Mouse (Mus musculus) left cerebral cortex, adult 8-10 months (tissue): ENCODE results near the gene Hmgcs1. TPM values are rescaled to one million over a fixed set of nuclear protein-coding genes. Genes with fewer than 3 reads are reported as not detected.
"Not testable (repeated sequence)": the region's sequence is repeated elsewhere in the genome, so short reads cannot be mapped to it uniquely, and the experiment has no call there.

ENCODE experiments used
- DNase-seq, 2 experiments: peaks; one replicate each; pipeline ENCODE4 v3.0.0; 2022; ENCODE audit warnings: low spot score in 2 of 2
- total RNA-seq, 4 experiments: library from RNA; stranded (reverse); gene quantifications; 2 replicates each; pipeline ENCODE4 v1.2.4; 2022

Gene Hmgcs1
- 100 to 1,000 TPM; 247 to 305 (median 289) TPM for total RNA-seq

DNA sequence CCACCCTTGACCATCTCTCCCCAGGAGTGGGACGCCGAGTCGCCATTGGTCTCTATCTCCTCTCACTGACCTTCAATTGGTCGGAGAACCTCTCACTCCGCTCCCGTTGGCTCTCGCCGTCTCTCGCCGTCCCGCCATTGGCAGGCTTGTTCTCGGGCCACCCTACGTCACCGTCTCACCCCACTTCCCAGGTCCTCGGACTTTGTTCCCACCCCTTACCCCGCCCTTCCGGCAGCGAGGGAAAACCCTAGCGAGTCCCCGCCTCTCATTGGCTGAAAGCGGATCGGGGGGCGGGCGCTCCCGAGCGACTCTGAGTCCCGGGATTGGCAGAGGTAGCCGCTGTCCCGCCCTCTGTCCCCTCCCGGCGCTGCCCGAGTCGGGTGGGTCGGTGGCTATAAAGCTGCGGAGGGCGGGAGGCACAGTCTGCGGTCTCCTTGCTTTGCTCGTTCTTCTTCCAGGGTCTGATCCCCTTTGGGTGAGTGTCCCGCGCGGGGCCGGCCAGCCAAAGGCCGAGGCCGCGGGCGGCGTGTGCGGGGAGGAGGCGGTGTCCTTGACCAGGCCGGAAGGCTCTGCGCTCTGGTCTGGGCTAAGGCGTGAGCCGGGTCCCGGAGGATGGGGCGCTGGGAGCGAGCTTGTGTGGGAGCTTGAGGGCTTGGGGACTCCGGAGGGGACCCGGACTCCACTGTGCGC lies at the start of gene Hmgcs1:
Gene Hmgcs1 (plus strand): TSS at position 341 of the 690 bp plus-strand sequence.
- DNase-seq = peak; percentile 90 to 100

DNA sequence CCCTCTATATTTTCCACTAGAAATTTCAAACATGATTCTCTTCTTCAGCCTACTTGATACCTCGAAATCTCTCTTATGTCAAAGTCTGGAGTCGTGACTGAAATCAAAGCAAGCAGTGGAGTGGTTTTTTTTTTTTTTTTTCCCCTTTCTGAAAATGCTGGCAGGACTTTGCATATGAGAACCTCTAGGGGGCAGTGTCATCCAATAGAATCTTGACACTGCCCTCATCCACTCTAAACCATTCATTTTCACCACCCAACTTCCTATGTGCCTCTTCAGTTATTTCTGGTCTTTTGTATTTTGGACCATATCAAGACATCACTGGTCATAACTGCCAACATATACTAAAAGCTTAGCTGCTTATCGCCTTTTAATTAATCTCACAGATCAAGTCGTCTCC lies 49.7 kb upstream of the Hmgcs1 start:
- DNase-seq = no peak

DNA sequence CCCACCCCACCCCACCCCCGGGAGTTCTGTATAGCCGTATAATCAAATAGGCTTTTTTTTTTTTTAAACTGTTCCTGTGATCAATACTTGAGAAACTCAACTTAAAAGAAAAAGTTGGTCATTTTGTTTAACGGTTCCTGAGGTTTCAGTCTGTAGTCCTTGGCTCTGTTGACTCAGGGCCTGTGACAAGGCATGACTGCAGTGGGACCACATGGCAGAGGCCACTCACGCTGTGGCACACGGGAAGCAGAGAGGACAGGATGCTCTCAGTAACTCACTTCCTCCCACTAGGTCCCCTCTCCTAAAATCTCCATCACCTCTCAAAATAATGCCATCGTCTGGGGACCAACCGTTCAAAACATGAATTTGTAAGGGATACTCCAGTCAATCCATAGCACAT lies 49.0 kb upstream of the Hmgcs1 start:
- DNase-seq = no peak

DNA sequence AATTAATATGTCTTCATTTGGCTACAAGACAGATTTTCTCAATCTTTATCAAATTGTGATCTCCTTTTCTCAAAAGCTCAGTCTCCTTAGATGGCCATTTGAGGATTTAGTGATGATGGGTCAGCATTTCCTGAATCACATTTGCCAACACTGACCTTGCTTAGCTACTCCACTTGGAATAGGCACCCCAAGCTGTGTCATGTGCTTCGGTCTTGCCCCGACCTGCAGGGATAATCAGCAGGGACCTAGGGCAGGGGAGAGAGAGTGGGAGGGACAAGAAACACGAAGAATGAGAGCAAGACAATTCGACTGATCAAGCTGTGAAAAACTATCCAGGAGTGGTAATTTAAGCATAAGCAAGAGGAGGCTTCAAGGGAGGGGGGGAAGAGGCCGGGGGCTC lies 45.4 kb upstream of the Hmgcs1 start:
- DNase-seq = no peak

DNA sequence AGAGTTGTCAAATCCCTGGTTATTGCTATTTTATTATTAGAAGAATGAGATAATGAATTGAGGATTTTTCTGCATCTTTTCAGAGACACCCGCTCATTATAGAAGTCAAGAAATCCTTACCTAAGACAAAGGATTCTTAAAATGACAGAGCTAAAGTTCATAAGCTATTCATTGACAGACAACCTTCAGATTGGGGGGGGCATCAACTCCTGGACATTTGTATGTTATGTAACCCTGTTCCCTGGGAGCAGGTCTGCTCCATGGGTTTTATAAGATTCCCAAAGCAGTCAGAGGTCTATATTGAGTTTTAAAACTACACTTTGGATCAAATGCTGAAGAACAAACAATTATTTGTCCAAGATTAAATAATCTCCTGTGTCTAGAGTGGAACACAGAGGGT lies 43.7 kb upstream of the Hmgcs1 start:
- no peak for DNase-seq

DNA sequence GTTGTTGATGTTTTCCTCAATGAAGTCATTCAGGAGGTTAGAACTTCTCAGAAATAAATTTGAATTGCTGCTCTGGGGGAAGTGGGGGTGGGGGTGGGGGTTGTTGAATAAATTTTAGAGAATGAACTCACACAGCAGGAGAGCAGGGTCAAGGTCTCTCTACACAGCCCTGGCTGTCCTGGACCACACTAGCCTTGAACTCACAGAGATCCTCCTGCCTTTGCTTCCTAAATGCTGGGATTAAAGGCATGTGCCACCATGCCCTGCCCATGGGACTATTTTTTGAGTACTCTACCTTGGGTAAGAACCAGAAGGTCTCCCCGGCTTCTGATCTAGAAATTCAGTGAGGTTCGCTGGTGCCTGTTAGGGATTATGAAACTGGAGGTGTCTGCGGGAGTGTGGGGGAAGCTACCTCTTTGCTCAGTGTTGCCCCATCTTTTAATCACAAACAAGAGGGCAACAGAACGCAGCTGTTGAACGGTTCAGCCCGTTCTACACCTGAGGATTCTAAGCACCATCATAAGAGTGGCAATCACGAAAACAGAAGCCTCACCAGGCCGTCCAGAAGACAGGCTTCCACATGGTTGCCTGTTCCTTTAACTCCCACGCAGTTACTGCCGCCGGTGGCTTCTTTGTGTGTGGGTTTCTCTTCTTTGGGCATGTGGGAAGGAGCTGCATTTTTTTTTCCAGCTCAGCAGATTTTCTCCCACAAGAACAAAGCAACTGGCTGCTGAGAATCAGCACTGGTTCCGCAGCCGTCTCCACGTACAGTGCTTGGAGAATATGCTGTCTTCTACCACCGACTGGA lies 41.1 kb upstream of the Hmgcs1 start:
- peak; percentile 23 to 80 for DNase-seq

DNA sequence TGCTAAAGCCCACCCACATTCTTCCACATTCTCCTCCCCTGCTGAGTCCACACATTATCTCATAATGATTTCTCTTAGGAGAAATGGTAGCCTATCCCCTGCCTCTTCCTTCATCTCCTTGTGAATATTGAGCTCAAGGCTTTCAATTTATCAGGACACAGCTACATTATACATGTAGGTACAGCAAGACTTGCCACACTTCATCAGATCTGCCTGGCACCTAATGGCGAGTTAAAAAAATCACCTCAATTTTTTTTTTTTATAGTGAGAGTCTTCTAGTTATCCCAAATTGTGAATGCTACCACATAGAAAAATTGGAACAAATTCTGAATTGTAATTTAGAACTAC lies 40.5 kb upstream of the Hmgcs1 start:
- no peak for DNase-seq

DNA sequence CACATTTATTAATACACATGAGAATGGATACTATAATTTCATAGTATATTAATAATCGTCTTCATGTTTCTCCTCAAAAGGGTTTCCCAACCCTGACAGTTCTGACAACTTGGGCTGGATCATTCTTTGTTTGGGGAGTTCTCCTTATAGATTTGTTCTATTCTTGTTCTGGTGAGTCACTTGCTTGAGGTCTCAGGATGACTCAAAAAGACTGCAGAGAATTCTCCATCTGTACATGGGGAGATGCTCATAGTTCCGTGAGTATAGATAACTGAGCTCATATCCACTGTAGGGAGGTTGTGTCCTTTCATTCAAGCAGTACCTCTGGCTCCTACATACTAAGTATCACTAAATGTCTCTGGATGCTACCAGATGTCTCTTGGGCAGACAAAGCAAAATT lies 35.4 kb upstream of the Hmgcs1 start:
- no peak for DNase-seq

DNA sequence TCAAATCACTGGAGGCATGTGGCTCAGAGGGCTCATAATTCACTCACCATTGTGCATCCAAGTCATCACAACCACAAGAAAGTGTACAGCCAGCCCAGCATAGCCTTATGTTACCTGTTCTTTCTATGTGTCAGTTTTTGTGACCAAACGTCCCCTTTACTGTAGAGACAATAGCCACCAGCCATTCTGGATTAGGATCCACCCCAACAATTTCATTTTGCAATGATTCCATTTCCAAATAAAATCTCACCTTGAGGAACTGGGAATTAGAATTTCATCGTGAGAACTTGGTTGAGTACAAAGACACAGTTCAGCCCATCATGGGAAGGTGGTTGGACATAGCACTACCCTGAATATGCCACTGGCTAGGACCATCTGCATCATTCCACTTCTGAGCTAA lies 33.9 kb upstream of the Hmgcs1 start:
- no peak for DNase-seq

DNA sequence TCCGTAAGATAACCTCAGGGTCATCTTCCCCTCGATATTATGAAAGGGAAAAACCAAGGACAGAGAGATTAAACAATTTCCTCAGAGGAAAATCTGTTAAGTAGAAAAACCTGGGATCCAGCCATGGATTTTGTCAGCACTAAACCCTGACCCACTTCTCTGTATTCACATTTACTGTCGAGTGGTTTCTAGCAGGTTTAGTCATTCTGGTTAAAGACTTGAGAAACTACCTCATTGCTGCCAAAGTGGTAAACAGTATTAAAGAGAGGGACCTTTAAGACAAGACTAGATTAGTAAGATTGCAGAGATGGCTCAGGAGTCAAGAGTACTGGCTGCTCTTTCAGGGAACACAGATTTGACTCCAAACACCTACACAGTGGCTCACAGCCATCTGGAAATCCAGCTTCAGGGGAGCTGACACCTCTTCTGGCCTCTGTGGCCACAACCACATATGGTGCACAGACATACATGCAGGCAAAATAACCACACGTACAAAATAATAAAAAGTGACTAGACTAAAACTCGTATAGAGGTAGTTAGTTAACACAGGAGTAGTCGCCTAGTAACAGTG lies 33.2 kb upstream of the Hmgcs1 start:
- no peak for DNase-seq

DNA sequence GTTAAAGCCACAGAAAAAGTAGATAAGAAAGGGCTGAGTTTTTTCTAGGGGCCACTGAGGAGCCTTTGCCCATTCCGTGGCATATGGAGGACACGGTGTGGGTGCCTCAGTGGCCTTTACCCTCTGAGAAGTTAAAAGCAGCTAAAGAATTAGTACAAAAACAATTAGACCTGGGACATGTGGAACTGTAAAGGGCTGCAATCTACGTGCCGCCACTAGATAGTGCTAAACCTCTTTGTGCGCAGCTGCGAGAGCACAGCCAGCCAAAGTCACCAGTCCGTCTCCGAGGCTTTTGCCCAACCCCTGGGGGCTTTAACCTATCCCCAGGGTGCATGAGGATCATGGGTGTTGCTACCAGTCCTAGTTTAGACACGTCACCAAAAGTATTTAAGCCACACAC lies 28.8 kb upstream of the Hmgcs1 start:
- DNase-seq = not testable (repeated sequence)

DNA sequence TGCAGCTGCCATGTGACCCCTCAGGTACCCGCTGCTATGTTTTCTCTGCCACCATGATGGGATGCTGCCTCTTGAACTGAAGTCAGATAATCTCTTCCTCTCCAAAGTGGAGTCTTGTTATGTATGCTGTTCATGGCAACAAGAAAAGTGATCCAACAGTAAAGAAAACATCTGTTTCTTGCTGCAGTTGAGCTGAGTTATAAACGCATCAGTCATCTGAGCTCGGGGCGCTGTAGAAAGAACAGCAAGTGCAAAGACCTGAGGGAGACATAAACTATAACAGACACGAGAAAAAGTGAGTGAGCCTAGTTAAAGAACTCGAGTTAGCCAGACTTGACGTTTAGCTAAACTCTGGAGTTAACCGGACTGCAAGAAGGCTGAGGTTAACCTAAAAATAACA lies 11.4 kb upstream of the Hmgcs1 start:
- DNase-seq = no peak

DNA sequence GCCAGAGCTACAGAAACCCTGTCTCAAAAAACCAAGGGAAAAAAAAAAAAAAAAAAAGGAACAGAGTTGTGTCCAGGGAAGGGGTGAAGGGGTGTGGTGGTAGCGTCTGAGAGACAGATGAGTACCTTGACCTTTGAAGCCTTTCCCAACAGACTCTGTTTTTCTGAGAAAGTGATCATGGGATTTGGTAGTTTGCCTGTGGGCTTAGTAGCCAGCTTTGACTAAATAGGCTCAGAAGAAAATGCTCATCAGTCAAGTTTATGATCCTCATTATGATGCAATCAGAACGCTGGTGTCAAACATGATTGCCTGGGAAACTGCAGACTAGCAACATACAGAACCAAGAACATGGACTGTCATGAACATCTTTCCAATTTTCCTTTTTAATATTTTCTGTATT lies 10.5 kb upstream of the Hmgcs1 start:
- DNase-seq = no peak

DNA sequence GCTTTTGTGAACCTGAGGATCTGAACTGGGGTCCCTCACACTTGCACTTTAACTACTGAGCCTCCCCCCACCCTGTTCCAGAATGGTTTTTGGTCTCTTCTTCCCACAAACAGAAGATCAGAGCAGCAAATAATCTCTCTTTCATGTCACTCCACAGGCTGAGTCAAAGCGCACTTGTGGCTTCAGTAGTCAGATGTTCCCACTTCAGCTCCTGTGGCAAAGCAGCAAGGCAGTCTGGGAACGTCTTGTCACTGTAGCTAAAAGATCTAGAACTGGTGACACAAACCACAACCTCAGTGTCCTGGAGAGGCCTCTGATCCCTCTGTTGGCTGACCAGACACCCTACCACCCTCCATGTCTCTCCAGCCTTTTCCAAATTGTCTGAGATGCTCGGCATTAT lies 9.0 kb upstream of the Hmgcs1 start:
- DNase-seq = no peak

DNA sequence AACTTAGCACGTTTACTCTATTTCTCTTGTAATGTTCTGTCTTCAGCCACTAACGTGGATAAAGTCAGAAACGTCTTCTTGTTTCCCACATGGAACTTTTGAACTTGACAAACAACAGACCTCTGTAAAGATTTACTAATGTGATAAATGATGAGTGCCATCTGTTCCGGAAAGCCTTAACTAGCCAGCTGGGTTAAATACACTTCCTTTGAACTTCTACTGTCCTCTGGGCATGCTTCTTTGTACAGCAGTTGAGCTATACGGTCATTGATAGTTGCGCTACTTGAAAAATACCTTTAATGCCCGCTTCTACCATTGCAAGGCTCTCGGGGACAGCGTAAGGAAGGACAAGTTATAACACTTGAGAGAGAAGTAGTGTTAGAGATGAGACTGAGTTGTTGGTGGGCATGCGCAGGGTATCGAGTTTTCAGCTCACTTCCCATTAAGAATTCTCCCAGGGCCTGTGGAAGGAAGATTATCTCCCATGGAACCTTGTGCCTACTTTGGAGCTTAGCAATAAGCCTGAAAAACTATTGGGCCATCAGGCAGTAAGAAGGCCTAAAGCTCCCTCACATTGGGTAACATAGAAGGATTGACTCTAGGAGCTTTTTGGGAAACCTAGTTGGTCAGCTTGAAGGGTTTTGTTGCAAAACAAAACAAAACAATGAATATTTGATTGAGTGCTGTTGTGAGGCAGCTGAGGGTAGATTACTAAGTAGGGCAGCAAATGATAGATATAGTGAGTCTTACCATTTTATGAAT lies 5.6 kb upstream of the Hmgcs1 start:
- no peak for DNase-seq

DNA sequence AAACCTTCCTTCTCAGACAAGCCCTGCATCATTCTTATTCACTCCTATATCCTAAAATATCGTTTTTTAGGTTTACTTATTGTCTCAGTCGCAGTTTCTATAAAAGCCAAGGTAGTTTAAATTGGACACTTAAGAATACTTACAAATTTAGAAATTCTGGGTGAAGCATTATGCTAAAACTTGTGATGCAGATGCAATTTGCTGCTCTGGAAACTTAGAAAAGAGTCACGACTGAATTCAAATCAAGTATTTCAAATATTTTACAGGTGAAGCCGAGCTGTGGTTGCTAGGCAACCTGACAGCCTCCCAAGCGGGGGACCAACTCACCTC lies 505 bp upstream of the Hmgcs1 start:
- no peak for DNase-seq

DNA sequence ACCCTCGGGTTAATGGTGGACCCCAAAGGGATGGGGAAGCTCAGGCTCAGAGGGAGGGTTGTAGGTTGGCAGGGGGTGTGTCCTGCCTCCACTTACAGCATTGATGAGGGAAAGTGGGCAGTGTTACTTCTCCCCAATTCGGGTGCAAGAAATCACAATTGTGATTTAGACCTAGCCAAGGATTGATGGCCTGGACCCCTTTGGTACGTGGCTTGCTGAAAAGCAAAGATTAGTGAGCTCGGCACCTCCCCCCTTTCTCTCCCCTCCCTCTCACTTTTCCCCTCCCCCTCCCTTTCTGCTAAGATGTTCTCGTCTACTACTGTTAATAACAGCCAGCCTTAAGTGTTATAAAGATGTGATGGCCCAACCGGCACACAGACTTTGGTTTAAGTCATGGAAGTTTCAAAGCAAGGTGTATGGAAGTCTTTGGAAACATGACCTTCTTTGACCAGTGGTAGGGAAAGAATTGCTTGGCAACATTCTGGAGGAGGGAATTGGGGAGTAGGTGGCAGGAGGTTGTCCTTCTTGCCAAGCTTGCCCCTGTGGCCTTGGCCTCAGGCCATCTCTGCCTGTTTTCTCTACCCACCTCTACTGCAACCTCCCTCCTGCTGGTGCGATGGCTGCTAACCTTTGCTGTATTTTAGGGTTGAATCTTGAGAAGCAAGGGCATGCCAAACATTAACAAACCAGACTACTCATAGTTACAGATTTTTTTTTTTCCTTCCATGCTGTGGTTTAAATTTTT lies 869 bp downstream of the Hmgcs1 start:
- peak in 1 of 2 experiments; percentile 23 for DNase-seq

DNA sequence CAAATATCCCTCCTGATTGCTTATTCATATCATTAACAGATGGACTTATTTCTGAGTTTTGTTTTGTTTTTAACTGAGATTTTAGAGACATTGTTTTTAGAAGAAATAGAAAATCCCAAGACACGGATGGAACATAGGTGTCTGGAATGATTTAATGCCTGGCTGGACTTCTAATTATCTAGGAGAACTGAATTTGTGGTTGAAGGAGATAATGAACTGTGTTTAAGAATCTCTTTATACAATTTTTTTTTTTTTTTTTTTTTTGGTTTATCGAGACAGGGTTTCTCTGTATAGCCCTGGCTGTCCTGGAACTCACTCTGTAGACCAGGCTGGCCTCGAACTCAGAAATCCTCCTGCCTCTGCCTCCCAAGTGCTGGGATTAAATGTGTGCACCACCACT lies 1.8 kb downstream of the Hmgcs1 start:
- not testable (repeated sequence) for DNase-seq

DNA sequence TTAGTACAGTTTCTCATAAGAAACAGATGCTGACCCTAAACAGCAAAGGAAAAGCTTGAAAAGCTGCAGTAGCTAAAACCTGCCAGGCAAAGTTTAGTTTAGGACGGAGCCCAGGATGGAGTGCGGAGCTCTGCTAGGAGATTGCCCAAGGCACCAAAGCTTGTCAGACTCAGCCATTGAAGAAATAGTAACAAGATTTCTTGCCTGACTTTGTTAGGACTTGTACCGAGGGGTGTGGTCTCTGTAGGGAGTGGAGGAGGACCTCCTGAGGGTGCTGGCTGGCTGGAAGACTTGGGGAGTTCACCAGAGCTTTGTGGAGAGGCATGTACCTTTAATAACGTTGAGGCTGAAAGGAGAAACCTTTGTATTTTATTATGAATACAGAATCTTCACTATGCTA lies 5.5 kb downstream of the Hmgcs1 start:
- DNase-seq = no peak

DNA sequence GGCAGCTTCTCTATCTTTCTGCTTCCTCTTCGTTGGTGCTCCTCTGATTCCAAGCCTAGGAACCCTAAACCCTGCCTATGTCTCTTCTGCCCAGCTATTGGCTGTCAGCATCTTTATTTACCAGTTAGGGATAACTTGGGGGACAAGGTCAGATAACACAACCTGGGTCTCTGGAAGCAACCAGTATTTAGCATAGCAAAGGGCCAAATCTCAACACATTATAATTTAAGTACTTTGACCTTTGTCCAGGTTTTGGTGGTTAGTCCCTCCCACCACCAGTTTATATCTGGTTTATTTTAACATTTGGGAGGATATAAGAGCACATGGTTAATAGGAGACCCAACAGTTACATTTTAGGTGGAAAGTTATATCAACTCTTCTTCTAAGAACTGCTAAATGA lies 6.3 kb downstream of the Hmgcs1 start:
- no peak for DNase-seq

DNA sequence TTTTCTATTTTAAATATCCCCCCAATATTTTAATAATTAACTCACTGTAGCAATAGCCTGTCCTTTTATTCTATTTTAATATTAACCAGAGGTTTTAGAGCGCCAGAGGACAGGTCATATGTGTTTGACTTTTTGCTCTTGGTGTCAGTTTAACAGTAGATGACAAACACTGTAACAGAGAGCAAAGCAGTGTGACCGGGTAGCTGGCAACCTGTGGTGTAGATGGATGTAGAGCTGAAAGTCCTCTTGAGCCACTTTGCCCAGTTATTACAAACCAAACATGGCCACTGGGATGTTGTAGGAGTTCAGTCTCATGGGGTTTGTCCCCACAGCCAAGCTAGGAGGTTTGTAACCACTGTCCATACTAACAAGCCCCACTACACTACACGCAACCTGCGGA lies 8.3 kb downstream of the Hmgcs1 start:
- DNase-seq = no peak

DNA sequence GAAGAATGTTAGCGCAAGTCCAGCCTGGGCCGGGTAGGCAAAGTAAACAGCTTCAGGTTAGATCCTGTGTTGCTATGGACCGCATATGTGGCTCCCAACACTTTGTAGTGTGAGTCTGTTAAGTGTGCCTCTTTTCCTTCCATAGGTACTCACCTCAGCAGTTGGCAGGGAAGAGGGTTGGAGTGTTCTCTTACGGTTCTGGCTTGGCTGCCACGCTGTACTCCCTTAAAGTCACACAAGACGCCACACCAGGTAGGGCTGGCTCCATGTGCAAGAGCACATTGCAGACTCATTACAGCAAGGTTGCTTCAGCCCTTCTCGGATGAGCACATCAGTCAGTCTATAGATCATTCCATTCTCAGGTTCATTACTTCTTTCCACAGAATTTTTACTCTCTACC lies 14.1 kb downstream of the Hmgcs1 start:
- no peak for DNase-seq
